Mouse (Mus musculus) lung, adult 2 months (tissue): ENCODE results near the gene Rcan2.

Experiments used
- CTCF ChIP-seq: fragments of 200-500 bp; IDR thresholded peaks from 2 replicates; pipeline ENCODE4 v1.5.1; 2011; ENCODE audit warnings: mild to moderate bottlenecking, low read length, control low read depth; ENCODE audit not compliant: insufficient read depth
- POLR2A ChIP-seq: fragments of 200-500 bp; IDR thresholded peaks from 2 replicates; pipeline ENCODE4 v1.6.1; 2011; ENCODE audit warnings: low read depth, mild to moderate bottlenecking, control low read depth, low read length, borderline replicate concordance; ENCODE audit errors: extremely low read depth

DNA sequence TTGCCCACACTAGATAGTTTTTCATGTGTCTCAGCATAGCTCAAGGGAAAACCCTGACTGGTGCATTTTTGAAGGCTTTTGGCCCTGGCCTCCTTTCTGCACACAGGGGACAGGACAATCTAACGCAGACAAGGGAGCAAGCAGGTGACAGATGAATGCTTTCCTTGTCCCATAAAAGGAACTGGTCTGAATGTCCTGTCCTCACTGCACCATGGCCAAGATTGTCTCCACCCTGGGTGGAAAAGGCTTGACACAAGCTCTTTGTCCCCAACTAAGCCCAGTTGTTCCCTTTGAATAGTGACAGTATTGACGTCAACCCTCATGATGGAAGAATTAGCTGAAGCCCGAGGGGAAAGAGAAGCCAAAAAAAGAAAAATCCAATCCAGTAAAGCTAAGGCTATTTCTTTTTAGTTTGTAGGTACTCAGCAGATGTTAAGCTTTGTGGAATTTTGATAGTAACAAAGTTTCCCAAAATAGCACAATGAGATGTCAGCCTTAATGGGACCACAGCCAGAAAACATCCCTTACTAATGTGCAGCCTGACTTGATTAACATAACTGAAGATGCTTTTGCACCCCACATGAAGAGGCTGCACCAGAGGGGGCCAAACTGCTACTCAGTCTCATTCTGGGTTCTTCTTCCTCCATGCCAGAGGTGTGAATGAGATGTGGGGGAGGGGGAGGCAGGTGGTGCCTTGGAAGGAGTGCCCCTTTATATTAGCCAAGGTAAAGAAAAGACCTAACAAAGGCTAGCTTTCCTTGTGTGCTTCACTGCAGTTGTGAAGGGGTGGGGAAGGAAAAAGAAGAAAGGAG lies 229.8 kb downstream of the Rcan2 start:
- TF ChIP-seq POLR2A, result no peak
- TF ChIP-seq CTCF, result no peak
